Mouse (Mus musculus) left cerebral cortex, adult 8-10 months (tissue): ENCODE results near the gene Hspa2. TPM values are rescaled to one million over a fixed set of nuclear protein-coding genes. Genes with fewer than 3 reads are reported as not detected.

Source experiments
- DNase-seq, 2 experiments: peaks; one replicate each; pipeline ENCODE4 v3.0.0; 2022; ENCODE audit warnings: low spot score in 2 of 2
- total RNA-seq, 4 experiments: library from RNA; stranded (reverse); gene quantifications; 2 replicates each; pipeline ENCODE4 v1.2.4; 2022

Gene Hspa2
- total RNA-seq, 4 experiments from 2014 or later, result 52.3 to 62.4 (median 61.0) TPM

- DNase-seq, result no peak
Measured at GRCm38 (mm10) chr12:76377059-76377458, 26.9 kb upstream of the Hspa2 start.

DNA sequence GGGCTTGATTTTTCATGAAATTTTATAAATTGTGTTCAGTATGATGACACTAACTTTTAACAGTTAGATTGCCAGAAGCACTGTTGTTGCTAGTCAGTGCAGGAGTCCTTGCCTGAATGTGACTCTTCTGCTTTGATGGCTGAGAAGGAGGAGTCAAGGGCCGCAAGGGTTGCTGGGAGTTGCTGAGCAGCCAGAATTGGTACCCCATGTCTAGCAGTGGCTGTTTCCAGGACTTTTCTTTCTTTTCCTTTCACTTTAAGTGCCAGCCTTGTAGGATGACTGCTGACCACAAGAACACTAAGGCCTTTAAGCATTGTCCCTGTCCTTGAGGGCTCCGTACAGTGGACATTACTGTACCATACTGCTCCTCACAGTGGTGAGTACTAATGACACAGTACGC, 26.2 kb upstream of the Hspa2 start:
- DNase-seq, result no peak

- no peak for DNase-seq
Measured at GRCm38 (mm10) chr12:76378556-76378955, 25.4 kb upstream of the Hspa2 start.

DNA sequence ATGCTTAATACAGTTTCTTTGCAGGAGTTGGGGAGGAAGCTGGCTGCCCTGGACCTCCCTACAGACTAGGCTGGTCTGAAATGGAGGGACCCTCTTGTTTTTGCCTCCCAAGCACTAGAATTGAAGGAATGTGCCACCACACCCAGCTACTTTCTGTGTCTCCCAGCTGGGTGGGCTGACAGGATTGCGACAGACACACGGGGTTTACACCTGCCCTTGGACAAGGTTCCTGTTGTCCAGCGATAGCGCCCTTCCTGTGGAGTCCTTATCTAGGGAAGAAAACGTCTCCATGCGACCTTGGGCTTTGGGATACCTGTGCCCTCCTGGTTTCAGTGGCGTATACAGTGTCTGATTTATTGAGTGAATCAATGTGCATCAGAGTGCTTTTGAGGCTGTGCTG, 23.8 kb upstream of the Hspa2 start:
- no peak for DNase-seq

GRCm38 (mm10) chr12:76385342-76385741, 18.6 kb upstream of the Hspa2 start:
- no peak for DNase-seq

GRCm38 (mm10) chr12:76388794-76389193, 15.2 kb upstream of the Hspa2 start:
- DNase-seq, result no peak

GRCm38 (mm10) chr12:76391595-76392271, 12.2 kb upstream of the Hspa2 start:
- DNase-seq, result no peak

- DNase-seq, result no peak
Measured at GRCm38 (mm10) chr12:76392979-76393378, 11.0 kb upstream of the Hspa2 start.

- no peak for DNase-seq
Measured at GRCm38 (mm10) chr12:76397281-76397680, 6.7 kb upstream of the Hspa2 start.

DNA sequence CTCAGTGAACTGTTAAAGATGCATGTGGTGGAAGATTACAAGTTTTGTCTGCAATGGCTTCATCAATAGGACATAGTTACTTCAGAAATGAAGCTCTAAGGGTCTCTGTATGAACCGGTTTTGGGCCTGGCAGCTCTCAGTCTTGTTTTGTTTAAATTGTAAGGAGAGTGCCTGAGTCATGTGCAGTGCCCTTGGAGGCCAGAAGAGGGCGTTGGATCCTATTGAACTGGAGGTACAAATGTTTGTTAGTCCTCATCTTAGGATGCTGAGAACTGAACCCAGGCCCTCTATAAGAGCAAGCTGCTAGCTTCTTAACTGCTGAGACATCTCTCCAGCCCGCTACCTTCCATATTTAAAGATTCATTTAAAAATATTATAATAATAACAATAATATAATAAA, 2.3 kb upstream of the Hspa2 start:
- no peak for DNase-seq

- DNase-seq, result no peak
Measured at GRCm38 (mm10) chr12:76402991-76403885, 738 bp upstream of the Hspa2 start.

DNA sequence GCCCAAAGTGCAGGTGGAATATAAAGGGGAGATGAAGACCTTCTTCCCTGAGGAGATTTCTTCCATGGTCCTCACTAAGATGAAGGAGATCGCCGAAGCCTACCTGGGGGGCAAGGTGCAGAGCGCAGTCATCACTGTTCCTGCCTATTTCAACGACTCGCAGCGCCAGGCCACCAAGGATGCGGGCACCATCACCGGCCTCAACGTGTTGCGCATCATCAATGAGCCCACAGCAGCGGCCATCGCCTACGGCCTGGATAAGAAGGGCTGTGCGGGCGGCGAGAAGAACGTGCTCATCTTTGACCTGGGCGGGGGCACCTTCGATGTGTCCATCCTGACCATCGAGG, 833 bp downstream of the Hspa2 start:
- peak in 1 of 2 experiments; percentile 15 for DNase-seq

DNA sequence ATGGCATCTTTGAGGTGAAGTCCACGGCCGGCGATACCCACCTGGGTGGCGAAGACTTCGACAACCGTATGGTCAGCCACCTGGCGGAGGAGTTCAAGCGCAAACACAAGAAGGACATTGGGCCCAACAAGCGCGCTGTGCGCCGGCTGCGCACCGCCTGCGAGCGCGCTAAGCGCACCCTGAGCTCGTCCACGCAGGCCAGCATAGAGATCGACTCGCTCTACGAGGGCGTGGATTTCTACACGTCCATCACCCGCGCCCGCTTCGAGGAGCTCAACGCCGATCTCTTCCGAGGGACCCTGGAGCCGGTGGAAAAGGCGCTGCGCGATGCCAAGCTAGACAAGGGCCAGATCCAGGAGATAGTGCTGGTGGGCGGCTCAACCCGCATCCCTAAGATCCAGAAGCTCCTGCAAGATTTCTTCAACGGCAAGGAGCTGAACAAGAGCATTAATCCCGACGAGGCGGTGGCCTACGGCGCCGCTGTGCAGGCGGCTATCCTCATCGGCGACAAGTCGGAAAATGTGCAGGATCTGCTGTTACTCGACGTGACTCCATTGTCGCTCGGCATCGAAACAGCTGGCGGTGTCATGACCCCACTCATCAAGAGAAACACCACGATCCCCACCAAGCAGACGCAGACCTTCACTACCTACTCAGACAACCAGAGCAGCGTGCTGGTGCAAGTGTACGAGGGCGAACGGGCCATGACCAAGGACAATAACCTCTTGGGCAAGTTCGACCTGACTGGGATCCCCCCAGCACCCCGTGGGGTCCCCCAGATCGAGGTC, 1.4 kb downstream of the Hspa2 start:
- peak; percentile 18 to 31 for DNase-seq

DNA sequence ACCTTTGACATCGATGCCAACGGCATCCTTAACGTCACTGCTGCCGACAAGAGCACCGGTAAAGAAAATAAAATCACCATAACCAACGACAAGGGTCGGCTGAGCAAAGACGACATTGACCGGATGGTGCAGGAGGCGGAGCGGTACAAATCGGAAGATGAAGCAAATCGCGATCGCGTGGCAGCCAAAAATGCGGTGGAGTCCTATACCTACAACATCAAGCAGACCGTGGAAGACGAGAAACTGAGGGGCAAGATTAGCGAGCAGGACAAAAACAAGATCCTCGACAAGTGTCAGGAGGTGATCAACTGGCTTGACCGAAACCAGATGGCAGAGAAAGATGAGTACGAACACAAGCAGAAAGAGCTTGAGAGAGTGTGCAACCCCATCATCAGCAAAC, 2.0 kb downstream of the Hspa2 start:
- DNase-seq, result no peak

DNA sequence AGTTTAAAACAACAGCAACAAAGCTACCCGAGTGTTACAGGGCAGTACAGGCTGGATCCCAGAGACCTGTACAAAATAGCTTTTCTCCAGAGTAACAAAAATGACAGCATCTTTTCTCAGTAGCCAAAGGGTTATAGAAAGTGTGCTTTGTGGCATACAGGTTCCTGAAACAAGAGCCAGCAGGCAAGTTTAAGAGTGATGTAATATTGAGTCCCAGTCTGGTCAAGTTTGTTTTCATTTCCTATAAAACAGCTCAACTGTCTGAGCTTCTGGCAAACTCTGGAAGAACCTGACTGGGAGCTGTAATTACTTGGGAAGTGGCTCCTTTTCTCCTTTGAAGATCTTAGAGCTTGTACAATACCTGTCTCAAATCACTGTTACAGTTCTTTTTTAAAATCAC, 3.2 kb downstream of the Hspa2 start:
- DNase-seq, result no peak

- DNase-seq, result no peak
Measured at GRCm38 (mm10) chr12:76409166-76409565, 5.2 kb downstream of the Hspa2 start.

- no peak for DNase-seq
Measured at GRCm38 (mm10) chr12:76415383-76416010, 11.5 kb downstream of the Hspa2 start.

- no peak for DNase-seq
Measured at GRCm38 (mm10) chr12:76417433-76417854, 13.5 kb downstream of the Hspa2 start, which contains the start of gene Ppp1r36. Ppp1r36 (plus strand) TSS chr12:76417538.

GRCm38 (mm10) chr12:76418346-76418745, 14.4 kb downstream of the Hspa2 start:
- DNase-seq, result no peak

DNA sequence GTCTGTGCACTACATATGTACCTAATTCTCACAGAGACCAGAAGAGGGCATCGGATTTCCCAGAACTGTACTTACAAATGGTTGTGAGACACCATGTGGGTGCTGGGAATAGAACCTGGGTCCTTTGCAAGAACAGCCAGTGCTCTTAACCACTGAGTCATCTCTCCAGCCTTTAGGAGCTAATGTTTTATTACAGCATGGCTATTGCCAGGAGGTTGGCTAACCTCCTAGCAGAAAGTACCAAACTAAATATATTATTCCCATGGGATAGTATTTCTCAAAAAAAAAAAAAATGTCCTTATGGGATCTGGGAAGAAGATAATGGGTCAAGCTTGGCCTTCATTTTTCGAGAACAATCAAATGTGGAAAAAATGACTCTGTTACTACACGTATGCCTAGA, 21.3 kb downstream of the Hspa2 start:
- DNase-seq, result no peak

- no peak for DNase-seq
Measured at GRCm38 (mm10) chr12:76427546-76427945, 23.6 kb downstream of the Hspa2 start.
